Mouse (Mus musculus): ENCODE data around the gene Prr5l. TPM values are rescaled to one million over a fixed set of nuclear protein-coding genes. Genes with fewer than 3 reads are reported as not detected.

Gene Prr5l
- polyA plus RNA-seq (2015; fragmentation: Nextera tagmentation; extraction: Ambion mirVana) = 40.5 and 52.5 TPM in 2 replicates

DNA sequence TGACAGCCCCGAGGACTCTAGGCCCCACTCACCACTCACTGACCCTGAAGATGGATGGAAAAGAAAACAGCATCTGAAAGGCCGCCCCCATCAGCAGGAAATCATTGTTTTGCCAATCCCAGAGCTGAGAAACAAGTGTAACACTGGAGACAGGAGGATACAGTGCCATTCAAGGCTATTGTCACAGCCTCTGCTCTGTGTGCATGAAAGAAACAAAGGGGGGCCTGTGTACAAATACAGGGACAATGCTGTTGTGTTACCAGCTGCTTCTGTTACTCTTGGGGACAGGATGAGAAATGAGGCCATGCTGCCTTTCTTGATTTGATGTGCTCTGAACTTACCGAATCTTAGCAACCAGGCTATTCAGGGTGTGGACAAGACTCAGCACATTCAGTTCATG is at the start of gene Prr5l:
Gene Prr5l, minus strand, starts transcription at position 30 of the 400 bp plus-strand sequence.
- no peak within 1 kb of the TSS for H3K9ac ChIP-seq (replicated peaks; ENCODE audit: low read depth)
- H3K9me3 ChIP-seq (ENCODE audit: low read length) = no peaks in the 10 kb centered on the region
- ATAC-seq (no peak), DNase-seq (ENCODE audit: low spot score) (no peak)
- no peaks in the 10 kb centered on the region for H3K36me3 ChIP-seq (ENCODE audit: insufficient read depth, low read length)
- H3K4me3 ChIP-seq (ENCODE audit: low read depth, low read length) = no peak within 1 kb of the TSS
- 40% methylated on average over 3 of the region's 3 CpGs for WGBS
- no peaks in the 10 kb centered on the region for H3K27me3 ChIP-seq (replicated peaks; ENCODE audit: insufficient read depth, low read length)
- TF ChIP-seq EP300 (IDR thresholded peaks at IDR 0.05) = no peak
- no peak for TF ChIP-seq CTCF (IDR thresholded peaks at IDR 0.05)
- peaks cover 8% of the 10 kb centered on the region; the same call in 1 of the 2 replicates for H3K4me1 ChIP-seq (ENCODE audit: insufficient read depth, low read depth, low read length)
- H3K27ac ChIP-seq (ENCODE audit: low read length) = no peak within 1 kb of the TSS
- H3K4me2 ChIP-seq (replicated peaks; ENCODE audit: low read depth, low read length) = no peak within 1 kb of the TSS

GRCm38 (mm10) chr2:101932169-101932936 is 49.5 kb upstream of the Prr5l start:
- Histone ChIP-seq H3K4me2 (replicated peaks; ENCODE audit: low read depth, low read length) (no peak overlapping the region), H3K9me3 (ENCODE audit: low read length) (no peaks in the 10 kb centered on the region), H3K27me3 (replicated peaks; ENCODE audit: insufficient read depth, low read length) (no peaks in the 10 kb centered on the region), H3K36me3 (ENCODE audit: insufficient read depth, low read length) (no peaks in the 10 kb centered on the region), H3K4me3 (ENCODE audit: low read depth, low read length) (no peak overlapping the region), H3K9ac (replicated peaks; ENCODE audit: low read depth) (no peak overlapping the region), H3K27ac (ENCODE audit: low read length) (no peak overlapping the region), H3K4me1 (ENCODE audit: insufficient read depth, low read depth, low read length) (no peaks in the 10 kb centered on the region)
- ATAC-seq (no peak), DNase-seq (ENCODE audit: low spot score) (no peak)
- TF ChIP-seq EP300 (IDR thresholded peaks at IDR 0.05) (no peak), CTCF (IDR thresholded peaks at IDR 0.05) (no peak)
- 85% methylated on average over 14 of the region's 14 CpGs for WGBS

DNA sequence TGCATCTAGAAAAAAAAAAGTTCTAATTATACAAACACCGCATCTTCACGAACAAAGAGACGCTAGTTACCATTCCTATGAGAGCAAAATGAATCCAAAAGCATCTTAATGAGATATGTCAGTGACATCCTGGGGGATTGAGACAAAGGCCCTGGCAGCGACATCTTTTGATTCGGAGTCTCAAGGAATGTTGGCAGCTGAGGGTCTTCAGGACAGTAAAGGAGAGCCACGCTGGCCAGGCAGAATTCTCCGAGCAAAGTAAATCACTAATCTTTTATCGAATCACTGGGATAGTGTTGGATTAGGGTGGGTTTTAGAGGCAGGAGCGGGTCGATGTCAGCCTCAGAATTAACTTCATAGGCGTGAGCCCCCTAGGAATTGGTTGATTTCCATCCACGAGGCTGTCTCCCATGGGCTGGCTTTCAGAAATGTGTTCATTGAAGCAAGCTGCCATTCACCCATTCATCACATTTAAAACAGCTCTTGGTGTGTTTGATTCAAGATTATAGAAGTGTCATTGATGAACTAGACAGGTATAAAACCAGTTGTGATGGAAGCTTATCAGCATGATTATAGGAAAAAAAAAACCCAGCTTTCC is 42.9 kb upstream of the Prr5l start:
- WGBS = 82% methylated on average over 12 of the region's 12 CpGs
- H3K27me3 ChIP-seq (replicated peaks; ENCODE audit: insufficient read depth, low read length) = no peaks in the 10 kb centered on the region
- no peaks in the 10 kb centered on the region for H3K9me3 ChIP-seq (ENCODE audit: low read length)
- H3K27ac ChIP-seq (ENCODE audit: low read length) = no peak overlapping the region
- no peaks in the 10 kb centered on the region for H3K36me3 ChIP-seq (ENCODE audit: insufficient read depth, low read length)
- no peak overlapping the region for H3K4me2 ChIP-seq (replicated peaks; ENCODE audit: low read depth, low read length)
- H3K4me3 ChIP-seq (ENCODE audit: low read depth, low read length) = no peak overlapping the region
- H3K4me1 ChIP-seq (ENCODE audit: insufficient read depth, low read depth, low read length) = no peaks in the 10 kb centered on the region
- TF ChIP-seq CTCF (IDR thresholded peaks at IDR 0.05) = no peak
- TF ChIP-seq EP300 (IDR thresholded peaks at IDR 0.05) = no peak
- no peak overlapping the region for H3K9ac ChIP-seq (replicated peaks; ENCODE audit: low read depth)
- no peak for DNase-seq (ENCODE audit: low spot score)
- no peak for ATAC-seq

DNA sequence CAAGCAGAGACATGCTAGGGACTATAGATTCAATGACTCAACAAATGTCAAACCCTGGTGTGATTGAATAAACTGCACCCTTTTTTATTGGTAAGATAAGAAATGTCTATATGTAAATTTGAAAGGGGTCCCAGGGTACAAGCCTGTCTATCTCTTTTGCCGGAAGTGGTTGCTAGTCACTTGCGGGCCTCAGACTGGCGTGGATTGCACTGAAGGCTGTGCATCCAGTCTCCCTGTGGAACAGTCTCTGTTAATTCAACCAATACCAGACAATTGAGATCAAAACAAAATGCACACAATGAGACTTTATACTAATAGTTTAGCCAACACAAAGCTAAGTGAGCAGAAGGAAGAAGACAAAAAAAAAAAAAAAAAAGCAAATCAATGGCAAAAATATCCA is 42.4 kb upstream of the Prr5l start:
- H3K4me3 ChIP-seq (ENCODE audit: low read depth, low read length) = no peak overlapping the region
- H3K9ac ChIP-seq (replicated peaks; ENCODE audit: low read depth) = no peak overlapping the region
- no peak overlapping the region for H3K4me2 ChIP-seq (replicated peaks; ENCODE audit: low read depth, low read length)
- no peak for TF ChIP-seq EP300 (IDR thresholded peaks at IDR 0.05)
- no peak for TF ChIP-seq CTCF (IDR thresholded peaks at IDR 0.05)
- no peaks in the 10 kb centered on the region for H3K9me3 ChIP-seq (ENCODE audit: low read length)
- ATAC-seq (no peak), DNase-seq (ENCODE audit: low spot score) (no peak)
- H3K27me3 ChIP-seq (replicated peaks; ENCODE audit: insufficient read depth, low read length) = no peaks in the 10 kb centered on the region
- H3K36me3 ChIP-seq (ENCODE audit: insufficient read depth, low read length) = no peaks in the 10 kb centered on the region
- WGBS = 89% methylated on average over 3 of the region's 3 CpGs
- no peaks in the 10 kb centered on the region for H3K4me1 ChIP-seq (ENCODE audit: insufficient read depth, low read depth, low read length)
- H3K27ac ChIP-seq (ENCODE audit: low read length) = no peak overlapping the region

GRCm38 (mm10) chr2:101923181-101923580 is 40.4 kb upstream of the Prr5l start:
- H3K4me2 ChIP-seq (replicated peaks; ENCODE audit: low read depth, low read length) = no peak overlapping the region
- no peak overlapping the region for H3K27ac ChIP-seq (ENCODE audit: low read length)
- no peaks in the 10 kb centered on the region for H3K9me3 ChIP-seq (ENCODE audit: low read length)
- DNase-seq (ENCODE audit: low spot score) (peak; percentile 65), ATAC-seq (peak; percentile 67)
- no peak overlapping the region for H3K9ac ChIP-seq (replicated peaks; ENCODE audit: low read depth)
- H3K4me1 ChIP-seq (ENCODE audit: insufficient read depth, low read depth, low read length) = no peaks in the 10 kb centered on the region
- H3K27me3 ChIP-seq (replicated peaks; ENCODE audit: insufficient read depth, low read length) = no peaks in the 10 kb centered on the region
- WGBS = 48% methylated on average over 4 of the region's 4 CpGs
- H3K4me3 ChIP-seq (ENCODE audit: low read depth, low read length) = no peak overlapping the region
- H3K36me3 ChIP-seq (ENCODE audit: insufficient read depth, low read length) = no peaks in the 10 kb centered on the region
- peak; percentile 56 for TF ChIP-seq EP300 (IDR thresholded peaks at IDR 0.05)
- no peak for TF ChIP-seq CTCF (IDR thresholded peaks at IDR 0.05)

GRCm38 (mm10) chr2:101922302-101922701 is 39.5 kb upstream of the Prr5l start:
- ATAC-seq (no peak), DNase-seq (ENCODE audit: low spot score) (no peak)
- Histone ChIP-seq H3K27ac (ENCODE audit: low read length) (no peak overlapping the region), H3K9ac (replicated peaks; ENCODE audit: low read depth) (no peak overlapping the region), H3K9me3 (ENCODE audit: low read length) (no peaks in the 10 kb centered on the region), H3K27me3 (replicated peaks; ENCODE audit: insufficient read depth, low read length) (no peaks in the 10 kb centered on the region), H3K36me3 (ENCODE audit: insufficient read depth, low read length) (no peaks in the 10 kb centered on the region), H3K4me1 (ENCODE audit: insufficient read depth, low read depth, low read length) (no peaks in the 10 kb centered on the region), H3K4me2 (replicated peaks; ENCODE audit: low read depth, low read length) (no peak overlapping the region), H3K4me3 (ENCODE audit: low read depth, low read length) (no peak overlapping the region)
- 92% methylated on average over 4 of the region's 4 CpGs for WGBS
- no peak for TF ChIP-seq CTCF (IDR thresholded peaks at IDR 0.05)
- TF ChIP-seq EP300 (IDR thresholded peaks at IDR 0.05) = no peak
